Mouse (Mus musculus): ENCODE results near the gene Rap1gap. TPM values are rescaled to one million over a fixed set of nuclear protein-coding genes. Genes with fewer than 3 reads are reported as not detected.

Rap1gap gene
- total and polyA plus RNA-seq, 3 experiments = 7.7 to 42.6 TPM; not detected in 1

DNA sequence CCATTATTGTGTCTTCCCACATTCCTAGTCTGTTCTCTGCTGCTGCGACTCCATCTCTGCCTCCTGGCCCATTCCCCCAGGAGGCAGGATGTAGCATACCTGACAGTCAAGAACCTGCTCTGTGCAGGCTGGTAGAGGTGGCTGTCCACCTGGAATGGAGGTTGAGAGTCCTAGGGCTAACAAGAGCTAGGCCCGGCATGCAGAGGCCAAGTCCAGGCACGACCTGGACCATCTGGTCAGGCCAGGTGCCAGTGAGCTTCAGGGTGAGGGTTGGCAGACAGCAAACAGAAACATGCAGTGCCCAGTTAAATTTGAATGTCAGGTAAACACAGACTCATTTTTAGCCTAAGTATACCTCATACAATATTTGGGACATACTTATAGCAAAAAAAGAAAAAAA is 68.4 kb downstream of the Rap1gap start:
- no peak for DNase-seq (ENCODE audit: low read depth, low spot score)
- H3K27ac ChIP-seq (ENCODE audit: control insufficient read depth, low read depth, low read length) = no peak overlapping the region
- no peak overlapping the region for H3K9ac ChIP-seq (ENCODE audit: control insufficient read depth, low read depth, low read length, poor library complexity, severe bottlenecking)
- no peaks in the 10 kb centered on the region for H3K27me3 ChIP-seq (ENCODE audit: control insufficient read depth in 1 of 2, insufficient read depth in 2 of 2, low read length in 2 of 2)
- no peaks in the 10 kb centered on the region for H3K36me3 ChIP-seq (ENCODE audit: control insufficient read depth in 1 of 2, insufficient read depth in 2 of 2, low read length in 2 of 2)
- no peaks in the 10 kb centered on the region for H3K4me1 ChIP-seq (ENCODE audit: control insufficient read depth in 1 of 2, insufficient read depth in 2 of 2, low read length in 2 of 2)
- TF ChIP-seq POLR2A (IDR thresholded peaks at IDR 0.05; ENCODE audit: control insufficient read depth in 1 of 2, insufficient read depth in 1 of 2, low read depth in 1 of 2, low read length in 2 of 2, poor library complexity in 1 of 2) = no peak
- no peak for TF ChIP-seq SMC3 (IDR thresholded peaks at IDR 0.05; ENCODE audit: low read depth, low read length)
- TF ChIP-seq TBP (IDR thresholded peaks at IDR 0.05; ENCODE audit: low read depth, low read length) = no peak
- no peak for TF ChIP-seq MYC (IDR thresholded peaks at IDR 0.05; ENCODE audit: low read depth, low read length)
- TF ChIP-seq ETS1 (IDR thresholded peaks at IDR 0.05; ENCODE audit: low read depth, low read length) = no peak
- no peak for TF ChIP-seq JUND (IDR thresholded peaks at IDR 0.05; ENCODE audit: low read depth, low read length)
- no peak for TF ChIP-seq E2F4 (IDR thresholded peaks at IDR 0.05; ENCODE audit: borderline replicate concordance, low read depth, low read length)
- TF ChIP-seq NRF1 (IDR thresholded peaks at IDR 0.05; ENCODE audit: insufficient read depth, low read depth, low read length, poor library complexity, severe bottlenecking) = no peak
- TF ChIP-seq GABPA (IDR thresholded peaks at IDR 0.05; ENCODE audit: low read depth, low read length) = no peak
- H3K4me3 ChIP-seq (ENCODE audit: control insufficient read depth in 1 of 2, insufficient read depth in 1 of 2, low read depth in 2 of 2, low read length in 2 of 2) = no peak overlapping the region
- no peaks in the 10 kb centered on the region for H3K79me2 ChIP-seq (ENCODE audit: control insufficient read depth, insufficient read depth, low read length, poor library complexity)
- no peaks in the 10 kb centered on the region for H3K9me3 ChIP-seq (replicated peaks; ENCODE audit: insufficient read depth, low read length)

GRCm38 (mm10) chr4:137733459-137733858 is 68.9 kb downstream of the Rap1gap start:
- Histone ChIP-seq H3K79me2 (ENCODE audit: control insufficient read depth, insufficient read depth, low read length, poor library complexity) (no peaks in the 10 kb centered on the region), H3K27me3 (ENCODE audit: control insufficient read depth in 1 of 2, insufficient read depth in 2 of 2, low read length in 2 of 2) (no peaks in the 10 kb centered on the region), H3K9me3 (replicated peaks; ENCODE audit: insufficient read depth, low read length) (no peaks in the 10 kb centered on the region), H3K4me1 (ENCODE audit: control insufficient read depth in 1 of 2, insufficient read depth in 2 of 2, low read length in 2 of 2) (no peaks in the 10 kb centered on the region), H3K27ac (ENCODE audit: control insufficient read depth, low read depth, low read length) (no peak overlapping the region), H3K36me3 (ENCODE audit: control insufficient read depth in 1 of 2, insufficient read depth in 2 of 2, low read length in 2 of 2) (no peaks in the 10 kb centered on the region), H3K4me3 (ENCODE audit: control insufficient read depth in 1 of 2, insufficient read depth in 1 of 2, low read depth in 2 of 2, low read length in 2 of 2) (no peak overlapping the region), H3K9ac (ENCODE audit: control insufficient read depth, low read depth, low read length, poor library complexity, severe bottlenecking) (no peak overlapping the region)
- 0 out of 2 replicates have a peak, but pooled peaks have one; percentile 35 for TF ChIP-seq USF1 (IDR thresholded peaks at IDR 0.05; ENCODE audit: low read depth, low read length)
- no peak for TF ChIP-seq MAX (IDR thresholded peaks at IDR 0.05; ENCODE audit: low read length)
- no peak for DNase-seq (ENCODE audit: low read depth, low spot score)

GRCm38 (mm10) chr4:137736220-137736701 is 71.7 kb downstream of the Rap1gap start:
- no peak overlapping the region for H3K27ac ChIP-seq (ENCODE audit: control insufficient read depth, low read depth, low read length)
- TF ChIP-seq CHD2 (IDR thresholded peaks at IDR 0.05; ENCODE audit: low read length) (no peak), JUND (IDR thresholded peaks at IDR 0.05; ENCODE audit: low read depth, low read length) (no peak), GABPA (IDR thresholded peaks at IDR 0.05; ENCODE audit: low read depth, low read length) (no peak), ZMIZ1 (IDR thresholded peaks at IDR 0.05; ENCODE audit: low read depth, low read length) (no peak), KAT2A (conservative IDR thresholded peaks at IDR 0.05; ENCODE audit: low read depth, low read length) (no peak), MAFK (IDR thresholded peaks at IDR 0.05; ENCODE audit: borderline replicate concordance, low read depth, low read length) (no peak), BHLHE40 (IDR thresholded peaks at IDR 0.05; ENCODE audit: borderline replicate concordance, low read depth, low read length) (no peak), POLR2AphosphoS5 (IDR thresholded peaks at IDR 0.05; ENCODE audit: borderline replicate concordance, low read depth, low read length) (no peak)
- DNase-seq (ENCODE audit: low read depth, low spot score) = no peak
- peaks cover 6 to 18% of the 10 kb centered on the region in 2 experiments for H3K4me1 ChIP-seq (ENCODE audit: control insufficient read depth in 1 of 2, insufficient read depth in 2 of 2, low read length in 2 of 2)
- H3K79me2 ChIP-seq (ENCODE audit: control insufficient read depth, insufficient read depth, low read length, poor library complexity) = no peaks in the 10 kb centered on the region
- no peak overlapping the region for H3K4me3 ChIP-seq (ENCODE audit: control insufficient read depth in 1 of 2, insufficient read depth in 1 of 2, low read depth in 2 of 2, low read length in 2 of 2)
- no peaks in the 10 kb centered on the region for H3K9me3 ChIP-seq (replicated peaks; ENCODE audit: insufficient read depth, low read length)
- H3K36me3 ChIP-seq (ENCODE audit: control insufficient read depth in 1 of 2, insufficient read depth in 2 of 2, low read length in 2 of 2) = peaks cover 0 to 7% of the 10 kb centered on the region in 2 experiments; a peak in 2 of 4 replicates
- no peak overlapping the region for H3K9ac ChIP-seq (ENCODE audit: control insufficient read depth, low read depth, low read length, poor library complexity, severe bottlenecking)
- no peaks in the 10 kb centered on the region for H3K27me3 ChIP-seq (ENCODE audit: control insufficient read depth in 1 of 2, insufficient read depth in 2 of 2, low read length in 2 of 2)

Measured in MEL (cell line).